Mouse (Mus musculus) embryonic fibroblast, embryonic 13.5 days (primary cell): ENCODE results near the gene Olfr10. TPM values are rescaled to one million over a fixed set of nuclear protein-coding genes. Genes with fewer than 3 reads are reported as not detected.

Source experiments
- H3K27ac ChIP-seq: 2 replicates; pipeline ENCODE4 v1.5.1; 2012; ENCODE audit warnings: low read length, control low read depth, inconsistent platforms; ENCODE audit not compliant: insufficient read depth
- H3K4me1 ChIP-seq: 2 replicates; pipeline ENCODE4 v1.6.1; 2011; ENCODE audit warnings: low read length; ENCODE audit not compliant: control insufficient read depth, insufficient read depth
- H3K4me3 ChIP-seq: 2 replicates; pipeline ENCODE4 v1.5.1; 2011; ENCODE audit warnings: mild to moderate bottlenecking, control low read depth, low read length; ENCODE audit not compliant: insufficient read depth
- CTCF ChIP-seq: IDR thresholded peaks from 2 replicates; pipeline ENCODE4 v1.5.1; 2011; ENCODE audit warnings: mild to moderate bottlenecking, control low read depth, low read length, moderate library complexity, borderline replicate concordance; ENCODE audit not compliant: insufficient read depth
- POLR2A ChIP-seq: IDR thresholded peaks from 2 replicates; pipeline ENCODE4 v1.6.1; 2011; ENCODE audit warnings: low read depth, mild to moderate bottlenecking, control low read depth, low read length, moderate library complexity
- polyA plus RNA-seq: library from polyadenylated mRNA; stranded (reverse); fragments of >200 nt; gene quantifications from 2 replicates; pipeline ENCODE4 v1.2.4, GENCODE M21; 2011; ENCODE audit warnings: low read depth; ENCODE audit not compliant: missing spikeins, insufficient read length

The Olfr10 gene
- polyA plus RNA-seq, 1 experiment, result not detected

- Histone ChIP-seq H3K4me3 (no peak within 1 kb of the TSS), H3K27ac (no peak within 1 kb of the TSS), H3K4me1 (no peaks in the 10 kb centered on the region)
- no peak for TF ChIP-seq CTCF
- no peak for TF ChIP-seq POLR2A
Measured at GRCm38 (mm10) chr11:49322442-49322841, 17.9 kb downstream of the Olfr10 start, which contains the start of gene Olfr1391. Gene Olfr1391 (plus strand): TSS chr11:49322742.

GRCm38 (mm10) chr11:49326726-49327125, 22.2 kb downstream of the Olfr10 start:
- no peak overlapping the region for H3K27ac ChIP-seq
- no peak overlapping the region for H3K4me3 ChIP-seq
- TF ChIP-seq POLR2A (no peak), CTCF (no peak)
- H3K4me1 ChIP-seq, result no peaks in the 10 kb centered on the region

GRCm38 (mm10) chr11:49329686-49330085, 25.1 kb downstream of the Olfr10 start:
- H3K27ac ChIP-seq, result no peak overlapping the region
- TF ChIP-seq POLR2A (no peak), CTCF (no peak)
- H3K4me1 ChIP-seq, result no peaks in the 10 kb centered on the region
- no peak overlapping the region for H3K4me3 ChIP-seq

GRCm38 (mm10) chr11:49334888-49335287, 30.3 kb downstream of the Olfr10 start, which contains the start of gene Olfr1390:
Gene Olfr1390 (plus strand): TSS chr11:49335188.
- no peak within 1 kb of the TSS for H3K27ac ChIP-seq
- H3K4me3 ChIP-seq, result no peak within 1 kb of the TSS
- no peak for TF ChIP-seq POLR2A
- no peak for TF ChIP-seq CTCF
- no peaks in the 10 kb centered on the region for H3K4me1 ChIP-seq

- Histone ChIP-seq H3K4me3 (no peak overlapping the region), H3K27ac (no peak overlapping the region; the same call in 1 of the 2 replicates), H3K4me1 (no peaks in the 10 kb centered on the region)
- no peak for TF ChIP-seq CTCF
- no peak for TF ChIP-seq POLR2A
Measured at GRCm38 (mm10) chr11:49337150-49337832, 32.8 kb downstream of the Olfr10 start.

Other genes starting within 250 kb of the Olfr10 start
- 6.4 and 6.5 TPM in 2 replicates for gene Tgtp2, start 240.5 kb upstream of the Olfr10 start, polyA plus RNA-seq
- gene Ifi47, start 228.2 kb upstream of the Olfr10 start, polyA plus RNA-seq, result 4.8 and 7.6 TPM in 2 replicates
- not detected in 2 replicates for gene Olfr1396, start 189.9 kb upstream of the Olfr10 start, polyA plus RNA-seq
- gene Olfr1395, start 162.5 kb upstream of the Olfr10 start, polyA plus RNA-seq, result not detected in 2 replicates
- gene Olfr1394, start 150.4 kb upstream of the Olfr10 start, polyA plus RNA-seq, result not detected in 2 replicates
- gene Btnl9, start 117.6 kb upstream of the Olfr10 start, polyA plus RNA-seq, result not detected in 2 replicates
- 48.0 and 66.0 TPM in 2 replicates for gene Zfp62, start 101.4 kb upstream of the Olfr10 start, polyA plus RNA-seq
- 79.0 and 92.6 TPM in 2 replicates for gene Mgat1, start 60.5 kb upstream of the Olfr10 start, polyA plus RNA-seq
- gene Olfr1393, start 26.4 kb upstream of the Olfr10 start, polyA plus RNA-seq, result 0.23 TPM in 1 of 2 replicates, not detected in the other
- gene Olfr1392, start 19.5 kb upstream of the Olfr10 start, polyA plus RNA-seq, result not detected in 2 replicates
- gene Olfr1391, start 18.0 kb downstream of the Olfr10 start, polyA plus RNA-seq, result not detected in 2 replicates
- not detected in 2 replicates for gene Olfr1390, start 30.4 kb downstream of the Olfr10 start, polyA plus RNA-seq
- gene Olfr1389, start 118.3 kb downstream of the Olfr10 start, polyA plus RNA-seq, result not detected in 2 replicates
- gene Olfr1388, start 131.9 kb downstream of the Olfr10 start, polyA plus RNA-seq, result not detected in 2 replicates
- not detected in 2 replicates for gene Olfr1387, start 150.6 kb downstream of the Olfr10 start, polyA plus RNA-seq
- not detected in 2 replicates for gene Olfr1386, start 160.3 kb downstream of the Olfr10 start, polyA plus RNA-seq
- gene Olfr1385, start 184.3 kb downstream of the Olfr10 start, polyA plus RNA-seq, result not detected in 2 replicates
- gene Olfr1384, start 202.0 kb downstream of the Olfr10 start, polyA plus RNA-seq, result not detected in 2 replicates
- not detected in 2 replicates for gene Olfr1383, start 214.9 kb downstream of the Olfr10 start, polyA plus RNA-seq
- not detected in 2 replicates for gene Olfr1382, start 223.5 kb downstream of the Olfr10 start, polyA plus RNA-seq
- gene Olfr1381, start 238.7 kb downstream of the Olfr10 start, polyA plus RNA-seq, result not detected in 2 replicates